Mouse (Mus musculus) forebrain, embryonic 15.5 days (tissue): ENCODE measurements around the gene Mindy1. TPM values are rescaled to one million over a fixed set of nuclear protein-coding genes. Genes with fewer than 3 reads are reported as not detected.

ENCODE experiments used
- ATAC-seq: fragments of 200-750 bp; cut with Nextera tagmentation; replicated peaks from 2 replicates; pipeline ENCODE4 v1.8.0; 2017; ENCODE audit warnings: mild to moderate bottlenecking, moderate TSS enrichment, moderate library complexity
- H3K27ac ChIP-seq: fragments of 300-500 bp; sonication (generic); replicated peaks from 2 replicates; pipeline ENCODE4 v1.5.1; 2015; ENCODE audit warnings: mild to moderate bottlenecking, inconsistent platforms
- H3K27me3 ChIP-seq: fragments of 300-500 bp; sonication (generic); 2 replicates; pipeline ENCODE4 v1.6.1; 2015; ENCODE audit warnings: inconsistent platforms
- H3K36me3 ChIP-seq: fragments of 300-500 bp; sonication (generic); 2 replicates; pipeline ENCODE4 v1.6.1; 2015; ENCODE audit warnings: mild to moderate bottlenecking, inconsistent platforms
- H3K4me1 ChIP-seq: fragments of 300-500 bp; sonication (generic); 2 replicates; pipeline ENCODE4 v1.6.1; 2015; ENCODE audit warnings: inconsistent platforms
- H3K4me2 ChIP-seq: fragments of 300-500 bp; sonication (generic); replicated peaks from 2 replicates; pipeline ENCODE4 v1.6.1; 2015; ENCODE audit warnings: mild to moderate bottlenecking, inconsistent platforms
- H3K4me3 ChIP-seq: fragments of 300-500 bp; sonication (generic); 2 replicates; pipeline ENCODE4 v1.5.1; 2015; ENCODE audit warnings: mild to moderate bottlenecking, inconsistent platforms
- H3K9ac ChIP-seq: fragments of 300-500 bp; sonication (generic); replicated peaks from 2 replicates; pipeline ENCODE4 v1.6.1; 2015; ENCODE audit warnings: mild to moderate bottlenecking, inconsistent platforms
- H3K9me3 ChIP-seq: fragments of 300-500 bp; sonication (generic); 2 replicates; pipeline ENCODE4 v1.6.1; 2016; ENCODE audit warnings: inconsistent platforms
- WGBS: fragments of 180-500 bp; shearing (Covaris S2); methylation state at CpG from one replicate; pipeline ENCODE4 v1.1.7; 2015; ENCODE audit warnings: mixed read lengths; 5-methylcytosine and 5-hydroxymethylcytosine counted together
- polyA plus RNA-seq: library from polyadenylated mRNA; unstranded; fragments of >200 nt; fragmentation: Nextera tagmentation; extraction: Ambion mirVana; gene quantifications from 2 replicates; pipeline ENCODE4 v1.2.1, GENCODE M21; 2015

Gene Mindy1
- polyA plus RNA-seq, 1 experiment from 2014 or later, result 46.1 TPM

GRCm38 (mm10) chr3:95247660-95248336, 33.3 kb upstream of the Mindy1 start:
- H3K4me1 ChIP-seq, result no peaks in the 10 kb centered on the region
- ATAC-seq, result no peak
- peaks cover 4% of the 10 kb centered on the region; the same call in 1 of the 2 replicates for H3K36me3 ChIP-seq
- no peak overlapping the region for H3K9ac ChIP-seq
- H3K4me3 ChIP-seq, result no peak overlapping the region
- H3K9me3 ChIP-seq, result no peaks in the 10 kb centered on the region
- 74% methylated on average over 1 of the region's 1 CpGs for WGBS
- H3K27ac ChIP-seq, result no peak overlapping the region
- no peak overlapping the region for H3K4me2 ChIP-seq
- no peaks in the 10 kb centered on the region for H3K27me3 ChIP-seq

- no peak overlapping the region for H3K27ac ChIP-seq
- no peak overlapping the region for H3K9ac ChIP-seq
- no peaks in the 10 kb centered on the region for H3K4me1 ChIP-seq
- H3K4me3 ChIP-seq, result no peak overlapping the region
- peaks cover 16% of the 10 kb centered on the region; the same call in 1 of the 2 replicates for H3K36me3 ChIP-seq
- H3K27me3 ChIP-seq, result no peaks in the 10 kb centered on the region
- H3K4me2 ChIP-seq, result no peak overlapping the region
- H3K9me3 ChIP-seq, result no peaks in the 10 kb centered on the region
- ATAC-seq, result no peak
- 78% methylated on average over 5 of the region's 5 CpGs for WGBS
Observed at GRCm38 (mm10) chr3:95250361-95250760, 30.8 kb upstream of the Mindy1 start.

GRCm38 (mm10) chr3:95250783-95251424, 30.2 kb upstream of the Mindy1 start, which contains the start of gene Bnipl:
Bnipl (minus strand) TSS chr3:95251193.
- H3K27ac ChIP-seq, result no peak within 1 kb of the TSS
- WGBS, result 53% methylated on average over 7 of the region's 7 CpGs
- H3K4me2 ChIP-seq, result no peak within 1 kb of the TSS
- H3K9ac ChIP-seq, result no peak within 1 kb of the TSS
- no peak for ATAC-seq
- H3K4me3 ChIP-seq, result no peak within 1 kb of the TSS
- no peaks in the 10 kb centered on the region for H3K4me1 ChIP-seq
- peaks cover 21% of the 10 kb centered on the region; the same call in 1 of the 2 replicates for H3K36me3 ChIP-seq
- no peaks in the 10 kb centered on the region for H3K27me3 ChIP-seq
- no peaks in the 10 kb centered on the region for H3K9me3 ChIP-seq

GRCm38 (mm10) chr3:95256931-95257330, 24.2 kb upstream of the Mindy1 start:
- Histone ChIP-seq H3K4me1 (no peaks in the 10 kb centered on the region), H3K36me3 (peaks cover 75% of the 10 kb centered on the region), H3K9me3 (no peaks in the 10 kb centered on the region), H3K4me3 (no peak overlapping the region), H3K4me2 (no peak overlapping the region), H3K27me3 (no peaks in the 10 kb centered on the region), H3K9ac (no peak overlapping the region), H3K27ac (no peak overlapping the region)
- ATAC-seq, result no peak
- whole genome bisulfite sequencing, result 90% methylated on average over 5 of the region's 5 CpGs

- H3K9ac ChIP-seq, result no peak overlapping the region
- H3K4me3 ChIP-seq, result no peak overlapping the region
- no peak for ATAC-seq
- H3K4me2 ChIP-seq, result no peak overlapping the region
- no peaks in the 10 kb centered on the region for H3K4me1 ChIP-seq
- H3K36me3 ChIP-seq, result peaks cover 79% of the 10 kb centered on the region
- no peaks in the 10 kb centered on the region for H3K9me3 ChIP-seq
- H3K27ac ChIP-seq, result no peak overlapping the region
- WGBS, result 94% methylated on average over 4 of the region's 4 CpGs
- H3K27me3 ChIP-seq, result no peaks in the 10 kb centered on the region
Observed at GRCm38 (mm10) chr3:95261975-95262374, 19.2 kb upstream of the Mindy1 start.

GRCm38 (mm10) chr3:95263089-95263739, 17.9 kb upstream of the Mindy1 start:
- Histone ChIP-seq H3K4me2 (no peak overlapping the region), H3K27me3 (no peaks in the 10 kb centered on the region), H3K9me3 (no peaks in the 10 kb centered on the region), H3K4me3 (no peak overlapping the region), H3K36me3 (peaks cover 77% of the 10 kb centered on the region), H3K9ac (no peak overlapping the region), H3K27ac (no peak overlapping the region), H3K4me1 (no peaks in the 10 kb centered on the region)
- WGBS, result 52% methylated on average over 11 of the region's 11 CpGs
- ATAC-seq, result no peak

GRCm38 (mm10) chr3:95264724-95265123, 16.4 kb upstream of the Mindy1 start:
- no peak overlapping the region for H3K27ac ChIP-seq
- 94% methylated on average over 1 of the region's 1 CpGs for WGBS

GRCm38 (mm10) chr3:95266052-95266451, 15.1 kb upstream of the Mindy1 start:
- Histone ChIP-seq H3K27me3 (no peaks in the 10 kb centered on the region), H3K27ac (no peak overlapping the region), H3K36me3 (peaks cover 57% of the 10 kb centered on the region), H3K9me3 (no peaks in the 10 kb centered on the region), H3K4me1 (no peaks in the 10 kb centered on the region), H3K4me2 (no peak overlapping the region), H3K9ac (no peak overlapping the region), H3K4me3 (no peak overlapping the region)
- WGBS, result 97% methylated on average over 3 of the region's 3 CpGs
- no peak for ATAC-seq

More at GRCm38 (mm10) chr3:95264724-95265123, 16.4 kb upstream of the Mindy1 start:
- H3K27me3 ChIP-seq, result no peaks in the 10 kb centered on the region
- H3K4me2 ChIP-seq, result no peak overlapping the region
- no peaks in the 10 kb centered on the region for H3K9me3 ChIP-seq
- peaks cover 65% of the 10 kb centered on the region for H3K36me3 ChIP-seq
- no peak overlapping the region for H3K9ac ChIP-seq
- ATAC-seq, result no peak
- no peaks in the 10 kb centered on the region for H3K4me1 ChIP-seq
- no peak overlapping the region for H3K4me3 ChIP-seq

- Histone ChIP-seq H3K9me3 (no peaks in the 10 kb centered on the region), H3K36me3 (peaks cover 41% of the 10 kb centered on the region), H3K4me1 (no peaks in the 10 kb centered on the region), H3K27me3 (no peaks in the 10 kb centered on the region), H3K4me3 (no peak overlapping the region), H3K4me2 (no peak overlapping the region), H3K9ac (no peak overlapping the region), H3K27ac (no peak overlapping the region)
- ATAC-seq, result no peak
Observed at GRCm38 (mm10) chr3:95267855-95268254, 13.3 kb upstream of the Mindy1 start.

- H3K4me1 ChIP-seq, result no peaks in the 10 kb centered on the region
- WGBS, result 86% methylated on average over 5 of the region's 5 CpGs
- no peak overlapping the region for H3K9ac ChIP-seq
- H3K4me2 ChIP-seq, result no peak overlapping the region
- H3K9me3 ChIP-seq, result no peaks in the 10 kb centered on the region
- peaks cover 26% of the 10 kb centered on the region for H3K36me3 ChIP-seq
- H3K27me3 ChIP-seq, result no peaks in the 10 kb centered on the region
- H3K4me3 ChIP-seq, result no peak overlapping the region
- no peak overlapping the region for H3K27ac ChIP-seq
- no peak for ATAC-seq
Observed at GRCm38 (mm10) chr3:95269789-95270188, 11.4 kb upstream of the Mindy1 start.

- Histone ChIP-seq H3K4me2 (no peak overlapping the region), H3K4me1 (no peaks in the 10 kb centered on the region), H3K4me3 (no peak overlapping the region), H3K27ac (no peak overlapping the region), H3K27me3 (no peaks in the 10 kb centered on the region), H3K9me3 (no peaks in the 10 kb centered on the region), H3K36me3 (peaks cover 20% of the 10 kb centered on the region), H3K9ac (no peak overlapping the region)
- no peak for ATAC-seq
- WGBS, result 84% methylated on average over 12 of the region's 12 CpGs
Observed at GRCm38 (mm10) chr3:95270766-95271364, 10.3 kb upstream of the Mindy1 start.

- ATAC-seq, result no peak
- no peak overlapping the region for H3K9ac ChIP-seq
- H3K4me3 ChIP-seq, result no peak overlapping the region
- no peaks in the 10 kb centered on the region for H3K9me3 ChIP-seq
- no peak overlapping the region for H3K27ac ChIP-seq
- no peaks in the 10 kb centered on the region for H3K27me3 ChIP-seq
- no peak overlapping the region for H3K4me2 ChIP-seq
- no peaks in the 10 kb centered on the region for H3K4me1 ChIP-seq
- WGBS, result 84% methylated on average over 5 of the region's 5 CpGs
- 0 out of 2 replicates have a peak, but pooled peaks cover 3% of the 10 kb centered on the region for H3K36me3 ChIP-seq
Observed at GRCm38 (mm10) chr3:95273471-95273870, 7.7 kb upstream of the Mindy1 start.
